Mouse (Mus musculus) megakaryocyte, embryonic 14.5 days (primary cell): ENCODE measurements at regions not wholly inside any gene's neighbourhood (a gene's known extent, or its start where the extent isn't known, plus 50 kb on each side); places are given as distances from the start of the nearest gene placed in this dataset.

Source experiments
- FLI1 ChIP-seq: IDR thresholded peaks from 2 replicates; pipeline ENCODE4 v1.6.1; 2012; ENCODE audit warnings: low read length, inconsistent platforms, mixed read lengths
- GATA1 ChIP-seq: IDR thresholded peaks from 3 replicates; pipeline ENCODE4 v1.6.1; 2012; ENCODE audit warnings: mixed read lengths, low read length, inconsistent platforms, borderline replicate concordance

DNA sequence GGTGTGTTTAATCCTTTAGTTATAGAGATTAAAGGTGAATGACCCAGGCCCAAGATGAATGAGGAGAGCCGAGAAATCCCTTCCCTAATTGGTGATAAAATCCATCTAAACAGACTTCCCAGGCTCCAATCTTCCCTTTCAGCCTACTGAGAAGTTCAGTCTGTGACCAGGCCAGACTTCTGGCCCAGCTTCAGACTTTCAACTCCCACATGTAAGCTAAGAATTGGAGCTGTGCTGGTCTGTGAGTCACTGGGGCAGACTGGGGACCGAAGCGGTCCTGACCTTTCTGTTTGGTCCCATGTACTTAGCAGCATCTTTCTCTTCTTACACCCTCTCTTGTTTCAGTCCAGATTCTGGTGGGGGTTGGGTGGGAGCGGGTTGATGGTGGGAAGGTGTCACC is 50.3 kb upstream of the Ankrd55 start:
- TF ChIP-seq GATA1: no peak
- no peak for TF ChIP-seq FLI1
